Mouse (Mus musculus) intestine, embryonic 16.5 days (tissue): ENCODE data around the gene Shc3. TPM values are rescaled to one million over a fixed set of nuclear protein-coding genes. Genes with fewer than 3 reads are reported as not detected.
A peak's percentile ranks its signal among the peaks of the same experiment; 100 is the strongest.

Experiments
- ATAC-seq: fragments of 200-750 bp; cut with Nextera tagmentation; 2 replicates; pipeline ENCODE4 v1.8.0; 2017; ENCODE audit warnings: moderate TSS enrichment, moderate library complexity
- H3K27ac ChIP-seq: fragments of 300-500 bp; sonication (generic); 2 replicates; pipeline ENCODE4 v1.5.1; 2014; ENCODE audit warnings: mild to moderate bottlenecking, low read length
- H3K27me3 ChIP-seq: fragments of 300-500 bp; sonication (generic); replicated peaks from 2 replicates; pipeline ENCODE4 v1.6.1; 2014; ENCODE audit warnings: low read length, control low read depth, mixed read lengths; ENCODE audit not compliant: control insufficient read depth, insufficient read depth
- H3K36me3 ChIP-seq: fragments of 300-500 bp; sonication (generic); 2 replicates; pipeline ENCODE4 v1.6.1; 2014; ENCODE audit warnings: low read length, control low read depth; ENCODE audit not compliant: control insufficient read depth, insufficient read depth
- H3K4me1 ChIP-seq: fragments of 300-500 bp; sonication (generic); 2 replicates; pipeline ENCODE4 v1.6.1; 2014; ENCODE audit warnings: low read length, control low read depth, mixed read lengths; ENCODE audit not compliant: control insufficient read depth, insufficient read depth
- H3K4me2 ChIP-seq: fragments of 300-500 bp; sonication (generic); 2 replicates; pipeline ENCODE4 v1.6.1; 2014; ENCODE audit warnings: low read depth, low read length, control low read depth
- H3K4me3 ChIP-seq: fragments of 300-500 bp; sonication (generic); 2 replicates; pipeline ENCODE4 v1.5.1; 2014; ENCODE audit warnings: mild to moderate bottlenecking, low read length
- H3K9ac ChIP-seq: fragments of 300-500 bp; sonication (generic); 2 replicates; pipeline ENCODE4 v1.6.1; 2014; ENCODE audit warnings: low read depth, low read length
- H3K9me3 ChIP-seq: fragments of 300-500 bp; sonication (generic); 2 replicates; pipeline ENCODE4 v1.6.1; 2016; ENCODE audit warnings: low read length, control low read depth; ENCODE audit not compliant: control insufficient read depth
- WGBS: fragments of 180-500 bp; shearing (Covaris S2); extraction: QIAGEN DNeasy Blood & Tissue Kit; methylation state at CpG from one replicate; pipeline ENCODE4 v1.1.7; 2014; 5-methylcytosine and 5-hydroxymethylcytosine counted together
- polyA plus RNA-seq: library from polyadenylated mRNA; unstranded; fragments of >200 nt; fragmentation: Nextera tagmentation; extraction: Ambion mirVana; gene quantifications from 2 replicates; pipeline ENCODE4 v1.2.1, GENCODE M21; 2015

Gene Shc3
- polyA plus RNA-seq, 1 experiment from 2014 or later = 0.07 TPM

- H3K9ac ChIP-seq = no peak overlapping the region
- no peaks in the 10 kb centered on the region for H3K36me3 ChIP-seq
- no peak overlapping the region for H3K27ac ChIP-seq
- WGBS = 20% methylated on average over 8 of the region's 8 CpGs
- no peaks in the 10 kb centered on the region for H3K27me3 ChIP-seq
- H3K9me3 ChIP-seq = no peaks in the 10 kb centered on the region
- no peak for ATAC-seq
- H3K4me3 ChIP-seq = no peak overlapping the region
- no peak overlapping the region for H3K4me2 ChIP-seq
- H3K4me1 ChIP-seq = no peaks in the 10 kb centered on the region
Measured at GRCm38 (mm10) chr13:51580263-51581044, 11.2 kb upstream of the Shc3 start.

GRCm38 (mm10) chr13:51573849-51574248 lies 4.6 kb upstream of the Shc3 start:
- Histone ChIP-seq H3K9me3 (no peaks in the 10 kb centered on the region), H3K4me1 (peaks cover 5% of the 10 kb centered on the region), H3K4me3 (no peak overlapping the region), H3K9ac (no peak overlapping the region), H3K4me2 (no peak overlapping the region), H3K27me3 (peaks cover 18% of the 10 kb centered on the region; the same call in 1 of the 2 replicates), H3K36me3 (no peaks in the 10 kb centered on the region), H3K27ac (no peak overlapping the region)
- WGBS = 27% methylated on average over 11 of the region's 11 CpGs
- ATAC-seq = 0 out of 2 replicates have a peak, but pooled peaks have one; percentile 26

GRCm38 (mm10) chr13:51570111-51570510 lies 892 bp upstream of the Shc3 start:
- no peak overlapping the region for H3K9ac ChIP-seq
- no peak overlapping the region for H3K27ac ChIP-seq
- no peak overlapping the region for H3K4me3 ChIP-seq
- no peaks in the 10 kb centered on the region for H3K36me3 ChIP-seq
- 10% methylated on average over 9 of the region's 9 CpGs for WGBS
- peaks cover 20% of the 10 kb centered on the region for H3K4me1 ChIP-seq
- H3K9me3 ChIP-seq = no peaks in the 10 kb centered on the region
- ATAC-seq = no peak
- peaks cover 48% of the 10 kb centered on the region for H3K27me3 ChIP-seq
- H3K4me2 ChIP-seq = peak overlapping the region; percentile 56; the same call in 1 of the 2 replicates

- H3K4me2 ChIP-seq = peak overlapping the region; percentile 56
- H3K36me3 ChIP-seq = no peaks in the 10 kb centered on the region
- no peak overlapping the region for H3K9ac ChIP-seq
- no peak overlapping the region for H3K27ac ChIP-seq
- H3K9me3 ChIP-seq = no peaks in the 10 kb centered on the region
- H3K4me1 ChIP-seq = peaks cover 20% of the 10 kb centered on the region
- 0 out of 2 replicates have a peak, but pooled peaks have one; percentile 21 for ATAC-seq
- peaks cover 52% of the 10 kb centered on the region for H3K27me3 ChIP-seq
- WGBS = 3% methylated on average over 7 of the region's 7 CpGs
- peak overlapping the region; percentile 35 for H3K4me3 ChIP-seq
Measured at GRCm38 (mm10) chr13:51569685-51570068, 458 bp upstream of the Shc3 start.

- Histone ChIP-seq H3K9me3 (no peaks in the 10 kb centered on the region), H3K4me3 (peak overlapping the region; percentile 35), H3K27ac (no peak overlapping the region), H3K9ac (peak overlapping the region; percentile 54), H3K36me3 (no peaks in the 10 kb centered on the region), H3K4me2 (peak overlapping the region; percentile 56), H3K4me1 (peaks cover 20% of the 10 kb centered on the region), H3K27me3 (peaks cover 58% of the 10 kb centered on the region)
- no peak for ATAC-seq
- WGBS = 8% methylated on average over 13 of the region's 13 CpGs
Measured at GRCm38 (mm10) chr13:51568501-51568901, 718 bp downstream of the Shc3 start.

GRCm38 (mm10) chr13:51567411-51567851 lies 1.8 kb downstream of the Shc3 start:
- Histone ChIP-seq H3K9me3 (no peaks in the 10 kb centered on the region), H3K4me1 (peaks cover 20% of the 10 kb centered on the region), H3K36me3 (no peaks in the 10 kb centered on the region), H3K9ac (peak overlapping the region; percentile 55), H3K4me2 (peak overlapping the region; percentile 86), H3K4me3 (peak overlapping the region; percentile 52), H3K27ac (no peak overlapping the region), H3K27me3 (peaks cover 58% of the 10 kb centered on the region)
- no peak for ATAC-seq
- WGBS = under 1% methylated on average over 38 of the region's 38 CpGs

GRCm38 (mm10) chr13:51567078-51567395 lies 2.2 kb downstream of the Shc3 start:
- Histone ChIP-seq H3K27me3 (peaks cover 58% of the 10 kb centered on the region), H3K27ac (no peak overlapping the region), H3K4me2 (peak overlapping the region; percentile 86), H3K9ac (peak overlapping the region; percentile 55), H3K36me3 (no peaks in the 10 kb centered on the region), H3K9me3 (no peaks in the 10 kb centered on the region), H3K4me1 (peaks cover 20% of the 10 kb centered on the region), H3K4me3 (peak overlapping the region; percentile 52)
- ATAC-seq = no peak
- WGBS = under 1% methylated on average over 32 of the region's 42 CpGs

GRCm38 (mm10) chr13:51566371-51567077 lies 2.7 kb downstream of the Shc3 start:
- H3K27me3 ChIP-seq = peaks cover 58% of the 10 kb centered on the region
- WGBS = 14% methylated on average over 22 of the region's 22 CpGs

GRCm38 (mm10) chr13:51564741-51565140 lies 4.5 kb downstream of the Shc3 start:
- no peak overlapping the region for H3K27ac ChIP-seq
- 61% methylated on average over 6 of the region's 6 CpGs for WGBS
- H3K4me3 ChIP-seq = no peak overlapping the region
- H3K27me3 ChIP-seq = peaks cover 44% of the 10 kb centered on the region
- H3K9ac ChIP-seq = no peak overlapping the region
- H3K4me2 ChIP-seq = no peak overlapping the region
- no peak for ATAC-seq
- H3K9me3 ChIP-seq = no peaks in the 10 kb centered on the region
- no peaks in the 10 kb centered on the region for H3K36me3 ChIP-seq
- H3K4me1 ChIP-seq = peaks cover 19% of the 10 kb centered on the region

More at GRCm38 (mm10) chr13:51566371-51567077, 2.7 kb downstream of the Shc3 start:
- Histone ChIP-seq H3K4me2 (peak overlapping the region; percentile 86), H3K27ac (no peak overlapping the region), H3K36me3 (no peaks in the 10 kb centered on the region), H3K4me3 (peak overlapping the region; percentile 52), H3K9ac (peak overlapping the region; percentile 55), H3K9me3 (no peaks in the 10 kb centered on the region), H3K4me1 (peaks cover 20% of the 10 kb centered on the region)
- no peak for ATAC-seq
